Mouse (Mus musculus) spleen, adult 2 months (tissue): Measurements from ENCODE around the gene Trpc5.

Experiments used
- CTCF ChIP-seq: fragments of 200-500 bp; IDR thresholded peaks from 2 replicates; pipeline ENCODE4 v1.5.1; 2011; ENCODE audit warnings: mild to moderate bottlenecking, inconsistent platforms; ENCODE audit not compliant: insufficient read depth, insufficient read length, insufficient replicate concordance; ENCODE audit errors: extremely low read depth
- POLR2A ChIP-seq: fragments of 200-500 bp; IDR thresholded peaks from 2 replicates; pipeline ENCODE4 v1.6.1; 2011; ENCODE audit warnings: low read depth, low read length, inconsistent platforms

- no peak for TF ChIP-seq CTCF
- no peak for TF ChIP-seq POLR2A
Observed at GRCm38 (mm10) chrX:144536431-144536830, 151.5 kb downstream of the Trpc5 start.
